Mouse (Mus musculus): ENCODE data around the gene Immp1l.

The Immp1l gene

DNA sequence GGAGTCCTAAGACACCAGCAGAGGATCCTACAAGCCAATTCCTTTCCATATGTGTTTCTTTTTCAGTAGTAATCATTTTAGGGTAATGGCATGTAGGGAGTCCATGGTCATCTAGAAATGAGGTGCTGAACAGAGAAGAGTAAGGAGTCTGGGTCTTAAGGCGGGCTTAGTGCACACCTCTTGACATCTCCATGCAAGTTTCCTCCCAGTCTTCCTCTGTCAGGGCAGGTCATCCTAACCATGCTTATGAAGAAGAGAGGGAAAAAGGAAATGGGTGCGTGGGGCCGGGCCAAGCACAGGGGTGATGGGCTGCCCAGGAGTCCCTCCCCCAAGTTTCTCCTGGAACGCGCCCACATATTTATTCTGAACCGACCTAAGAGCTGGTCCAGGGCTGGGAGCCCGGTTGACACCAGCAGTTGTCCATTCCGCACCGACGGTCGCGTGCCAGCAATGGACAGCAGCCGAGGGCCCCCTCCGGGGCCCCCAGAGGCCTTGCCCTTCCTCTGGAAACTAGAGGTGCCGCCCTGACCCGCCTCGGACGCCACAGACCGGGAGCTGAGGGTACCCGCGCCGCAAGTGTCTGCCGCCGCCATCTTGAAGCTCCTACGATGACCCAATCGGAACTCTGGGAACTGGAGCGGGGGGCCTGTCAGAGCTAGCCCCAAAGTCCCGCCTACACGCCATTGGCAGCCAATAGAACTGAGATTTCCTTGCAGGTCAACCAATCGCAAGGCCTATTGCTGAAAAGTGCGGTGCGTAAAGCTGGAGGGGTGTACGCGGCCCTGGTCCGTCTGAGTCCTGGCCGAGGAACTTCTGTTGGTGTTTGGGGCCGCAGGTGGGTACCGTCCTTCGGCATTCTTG, at the start of gene Immp1l, which contains the start of gene Elp4:
Gene Immp1l (plus strand): TSS at position 743 of the 861 bp plus-strand sequence.
Gene Elp4 (minus strand): TSS at position 669 of the 861 bp plus-strand sequence.
- DNase-seq (ENCODE audit: low read depth, low spot score), result peak; percentile 99

DNA sequence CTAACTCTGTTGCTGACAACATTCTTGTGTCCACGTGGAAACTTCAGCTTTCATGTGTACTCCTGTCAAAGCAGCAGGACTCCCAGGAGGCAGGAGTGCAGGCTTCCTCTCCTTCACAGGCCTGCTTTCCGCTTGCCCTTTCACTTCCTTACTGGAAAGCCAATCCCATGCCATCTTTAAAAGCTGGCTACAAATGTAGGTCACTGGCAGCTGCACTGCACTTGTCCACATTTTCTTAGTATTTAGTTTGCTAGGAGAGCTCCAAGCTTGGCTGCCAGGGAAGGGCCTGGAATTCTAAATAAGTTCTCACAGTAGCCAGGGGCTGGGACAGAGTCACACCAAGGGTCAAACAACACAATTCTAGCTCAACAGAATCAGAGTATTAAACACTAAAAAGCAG, 49.7 kb upstream of the Immp1l start:
- DNase-seq (ENCODE audit: low read depth, low spot score), result no peak

GRCm38 (mm10) chr2:105873403-105873802, 31.0 kb upstream of the Immp1l start:
- DNase-seq (ENCODE audit: low read depth, low spot score), result no peak

DNA sequence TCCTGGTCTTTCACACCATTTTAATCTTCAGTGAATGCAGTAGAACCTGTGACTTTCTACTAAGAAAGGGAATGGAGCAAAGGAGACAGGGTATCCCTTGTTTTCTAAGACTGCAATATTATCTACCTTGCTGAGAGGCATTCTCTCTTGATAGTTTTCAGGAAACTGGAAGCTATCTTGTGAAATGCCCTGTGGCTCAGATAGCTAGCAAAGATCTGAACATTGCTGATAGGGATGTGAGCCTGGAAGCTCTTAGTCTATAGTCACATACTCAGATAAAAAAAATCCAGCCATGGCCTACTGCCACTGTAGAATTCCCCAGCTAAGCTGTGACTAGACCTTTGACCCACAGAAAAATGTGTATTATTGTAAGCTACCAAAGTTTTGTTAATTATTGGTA, 13.6 kb upstream of the Immp1l start:
- DNase-seq (ENCODE audit: low read depth, low spot score), result no peak

DNA sequence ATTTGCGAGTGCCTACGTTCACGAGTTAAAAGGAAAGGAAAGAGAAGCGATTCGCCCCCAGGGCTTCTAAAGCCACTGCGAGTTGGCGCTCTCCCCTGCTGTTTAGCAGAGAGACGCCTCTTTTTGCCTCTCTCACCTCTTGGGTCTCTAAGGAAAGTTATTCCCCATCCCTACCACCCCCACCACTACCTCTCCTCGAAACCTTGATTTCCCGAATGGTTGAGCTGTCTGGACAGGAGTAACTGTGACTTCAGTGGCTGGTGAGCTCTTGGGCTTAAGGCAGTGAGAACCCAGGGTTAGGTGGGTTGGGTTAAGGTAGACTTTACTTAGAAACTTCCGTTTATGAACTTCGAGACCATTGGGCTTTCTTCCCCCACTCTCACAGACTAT, 314 bp downstream of the Immp1l start:
- no peak for DNase-seq (ENCODE audit: low read depth, low spot score)

DNA sequence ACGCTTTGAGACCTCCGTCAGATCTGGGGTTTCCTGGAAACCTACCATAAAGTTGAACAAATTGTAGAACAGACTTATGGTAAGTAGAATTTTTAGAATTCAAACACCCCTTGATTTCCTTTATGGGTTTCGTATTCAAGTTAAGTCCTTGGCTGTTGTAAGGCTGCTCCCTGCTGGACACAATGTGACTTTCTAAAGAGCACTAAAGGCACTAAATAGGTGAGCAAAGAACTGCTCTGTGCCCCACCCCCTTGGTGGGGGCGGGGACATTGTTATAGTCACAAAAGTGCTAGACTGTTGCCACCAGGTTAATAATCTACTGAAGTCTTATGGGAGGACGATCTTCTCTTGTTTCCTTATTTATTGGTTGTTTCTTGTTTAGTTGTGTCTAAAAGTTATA, 3.9 kb downstream of the Immp1l start:
- DNase-seq (ENCODE audit: low read depth, low spot score), result peak; percentile 72

GRCm38 (mm10) chr2:105910611-105911010, 6.2 kb downstream of the Immp1l start:
- DNase-seq (ENCODE audit: low read depth, low spot score), result no peak

GRCm38 (mm10) chr2:105913655-105914366, 9.4 kb downstream of the Immp1l start:
- DNase-seq (ENCODE audit: low read depth, low spot score), result no peak

- peak; percentile 86 for DNase-seq (ENCODE audit: low read depth, low spot score)
Observed at GRCm38 (mm10) chr2:105916671-105917070, 12.2 kb downstream of the Immp1l start.

- no peak for DNase-seq (ENCODE audit: low read depth, low spot score)
Observed at GRCm38 (mm10) chr2:105917623-105918346, 13.3 kb downstream of the Immp1l start.

DNA sequence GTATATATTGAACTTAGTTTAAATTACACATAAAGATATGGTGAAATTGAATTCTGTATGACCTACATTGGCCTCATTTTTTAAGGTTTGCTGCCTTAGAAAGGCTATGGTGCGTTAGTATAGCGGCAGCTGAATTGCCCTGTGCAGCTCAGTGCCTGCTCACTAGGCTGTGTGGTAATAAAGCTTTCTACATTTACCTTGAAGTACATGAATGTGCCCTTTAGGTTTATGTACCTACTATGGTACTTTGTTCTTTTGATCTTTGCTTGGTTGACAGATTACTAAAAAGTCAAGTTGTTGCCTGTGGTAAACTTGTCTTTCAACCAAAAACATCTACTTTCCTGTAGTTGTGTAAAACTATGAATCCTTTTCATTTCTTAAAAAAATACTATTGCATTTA, 45.7 kb downstream of the Immp1l start:
- DNase-seq (ENCODE audit: low read depth, low spot score), result no peak

GRCm38 (mm10) chr2:105951350-105951940, 47.0 kb downstream of the Immp1l start:
- DNase-seq (ENCODE audit: low read depth, low spot score), result no peak

DNA sequence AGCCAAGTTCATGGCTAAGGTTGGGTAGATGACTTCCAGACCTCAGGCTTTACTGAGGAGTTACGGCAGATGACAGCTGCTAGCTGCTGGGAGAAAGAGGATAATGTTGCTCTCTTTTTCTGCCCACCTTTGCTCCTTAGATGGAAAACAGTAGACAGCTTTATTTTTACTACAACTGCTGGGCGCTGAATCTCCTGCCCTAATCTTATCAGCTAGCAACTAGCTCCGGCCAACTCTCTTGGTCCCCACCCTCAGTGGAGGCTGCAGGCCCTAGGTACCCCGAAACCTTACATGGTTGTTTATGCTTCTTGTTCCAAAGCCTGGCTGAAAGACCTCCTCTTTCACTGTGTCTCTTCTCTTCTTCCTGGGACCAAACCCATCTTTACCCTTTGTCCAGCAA, 49.4 kb downstream of the Immp1l start:
- no peak for DNase-seq (ENCODE audit: low read depth, low spot score)

- no peak for DNase-seq (ENCODE audit: low read depth, low spot score)
Observed at GRCm38 (mm10) chr2:105963447-105963846, 59.0 kb downstream of the Immp1l start.

DNA sequence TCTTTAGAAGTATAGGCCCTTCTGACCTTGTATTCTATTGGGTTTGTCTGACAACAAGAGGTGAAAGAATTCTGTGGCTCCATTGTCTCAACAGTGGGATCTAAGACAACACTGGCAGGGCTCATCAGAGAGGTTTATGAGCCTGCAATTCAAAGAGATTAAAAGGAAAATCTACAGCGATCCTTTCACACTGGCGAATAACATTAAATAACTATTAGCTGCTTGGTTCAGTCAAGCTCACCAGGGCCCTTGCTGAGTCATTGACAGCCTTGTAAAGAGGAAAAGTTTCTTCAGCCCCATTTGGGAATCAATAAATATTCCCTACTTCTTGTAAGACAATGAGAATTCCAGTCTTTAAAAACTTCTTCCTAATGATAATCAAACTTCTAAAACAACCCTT, 69.5 kb downstream of the Immp1l start:
- no peak for DNase-seq (ENCODE audit: low read depth, low spot score)

GRCm38 (mm10) chr2:105978065-105978464, 73.6 kb downstream of the Immp1l start:
- no peak for DNase-seq (ENCODE audit: low read depth, low spot score)

- no peak for DNase-seq (ENCODE audit: low read depth, low spot score)
Observed at GRCm38 (mm10) chr2:105985206-105985605, 80.8 kb downstream of the Immp1l start.

DNA sequence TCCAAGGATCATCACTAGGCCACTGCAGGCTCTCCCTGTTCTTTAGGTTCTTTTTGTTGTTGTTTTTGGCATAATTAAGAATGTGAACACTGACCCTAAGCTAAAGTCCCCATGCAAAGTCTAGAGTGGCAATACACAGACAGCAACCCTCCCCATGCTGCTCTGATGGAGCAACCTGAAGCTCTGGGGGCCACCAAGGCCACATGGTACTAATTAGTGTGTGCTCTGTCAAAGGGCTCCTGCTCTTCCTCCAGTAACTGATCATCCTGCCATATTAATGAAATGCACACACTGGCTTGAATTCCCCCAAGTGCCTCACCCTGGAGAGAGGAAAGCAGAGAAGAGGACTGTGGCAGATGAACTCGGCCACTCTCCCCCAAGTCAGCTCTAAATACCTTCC, 82.7 kb downstream of the Immp1l start:
- DNase-seq (ENCODE audit: low read depth, low spot score), result no peak

DNA sequence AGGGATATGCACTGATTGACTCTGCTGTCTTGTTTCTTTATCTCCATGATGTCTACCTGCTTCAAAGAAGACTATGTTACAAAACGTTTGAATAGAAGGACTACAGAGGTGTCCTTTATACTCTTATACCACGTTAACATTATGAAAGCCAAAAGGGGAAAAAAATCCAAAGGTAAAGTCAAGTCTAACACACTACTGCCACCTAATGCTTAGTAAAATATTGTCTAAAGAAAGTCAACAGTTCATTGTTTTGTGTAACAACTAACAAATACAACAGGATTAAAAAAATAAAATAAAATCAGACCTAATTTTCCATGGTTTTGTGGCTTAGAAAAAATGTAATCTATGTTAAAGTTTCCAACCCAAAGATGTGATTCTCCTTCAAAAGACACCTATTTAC, 83.6 kb downstream of the Immp1l start:
- DNase-seq (ENCODE audit: low read depth, low spot score), result peak; percentile 10

DNA sequence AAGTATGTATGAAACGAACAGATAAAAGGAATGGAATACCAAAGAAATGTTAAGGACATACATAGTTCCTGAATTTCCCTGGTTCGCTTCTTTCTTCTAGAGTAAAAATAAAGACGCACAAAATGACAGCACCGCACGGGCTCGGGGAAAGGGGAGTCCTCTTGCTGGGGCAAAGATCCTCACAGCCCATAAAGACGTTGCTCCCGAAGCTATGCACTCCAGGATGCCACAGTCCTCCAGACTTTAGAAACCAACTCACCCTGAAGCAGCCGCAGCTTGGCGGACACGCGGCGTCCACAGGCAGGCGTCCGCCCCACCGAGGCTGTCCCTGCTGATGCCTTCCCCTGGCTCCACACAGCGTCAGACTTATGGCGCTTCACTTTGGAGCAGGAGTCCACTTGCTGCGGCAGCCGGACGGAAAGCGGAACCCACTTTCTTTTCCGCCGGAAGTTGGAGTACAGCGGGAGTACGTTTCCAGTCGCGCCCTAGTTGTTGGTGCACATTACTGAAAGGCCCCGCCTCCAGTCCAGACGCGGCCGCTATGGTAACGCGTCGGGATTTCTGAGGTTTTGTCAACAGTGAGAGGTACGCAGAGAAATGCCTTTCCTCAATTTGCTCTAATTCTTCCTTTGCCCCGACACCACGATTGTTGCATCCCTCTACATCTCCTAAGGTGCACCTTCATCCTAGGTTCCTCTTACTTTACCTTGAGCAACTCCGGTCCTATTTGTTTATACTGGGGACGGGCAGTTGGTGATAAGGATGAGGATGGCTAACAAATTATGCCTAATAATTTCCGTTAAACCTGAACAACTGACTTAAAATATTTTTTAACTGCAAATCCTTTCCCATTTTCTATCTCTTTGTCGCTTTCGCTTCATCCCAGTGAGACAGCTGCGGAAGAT, 98.6 kb downstream of the Immp1l start, which contains the start of gene Dnajc24:
Gene Dnajc24 (minus strand): TSS at position 715 of the 905 bp plus-strand sequence.
- DNase-seq (ENCODE audit: low read depth, low spot score), result peak; percentile 95

DNA sequence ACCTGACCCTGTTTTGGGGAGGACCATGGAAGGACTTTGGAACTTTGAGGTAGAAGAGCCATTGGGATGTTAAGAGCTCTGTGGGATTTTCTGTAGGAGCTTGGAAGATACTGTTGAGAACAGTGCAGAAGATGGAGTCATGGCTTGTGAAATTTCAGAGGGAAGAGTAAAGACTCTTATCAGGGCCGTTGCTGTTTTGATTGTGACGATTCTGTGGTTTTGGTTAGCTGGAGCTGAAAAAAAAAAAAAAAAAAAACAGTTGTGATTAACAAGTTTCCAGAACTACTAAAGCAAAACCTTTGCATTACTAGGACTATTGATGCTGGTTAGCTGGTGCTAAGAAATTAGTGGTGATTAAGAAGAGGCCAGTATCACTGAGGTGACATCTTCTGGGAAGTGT, 104.0 kb downstream of the Immp1l start:
- no peak for DNase-seq (ENCODE audit: low read depth, low spot score)
